Mouse (Mus musculus): Measurements from ENCODE around the gene Mageh1.
"Not testable (repeated sequence)": the region's sequence is repeated elsewhere in the genome, so short reads cannot be mapped to it uniquely, and the experiment has no call there.

Mageh1 gene

GRCm38 (mm10) chrX:153037087-153037971 is at the start of gene Mageh1:
Gene Mageh1, minus strand, starts transcription at chrX:153037575.
- peak; percentile 91 for DNase-seq

GRCm38 (mm10) chrX:153037972-153038744 is 783 bp upstream of the Mageh1 start:
- peak; percentile 2 for DNase-seq

- not testable (repeated sequence) for DNase-seq
Measured at GRCm38 (mm10) chrX:153031547-153031946, 5.8 kb downstream of the Mageh1 start.

- not testable (repeated sequence) for DNase-seq
Measured at GRCm38 (mm10) chrX:153025709-153026108, 11.7 kb downstream of the Mageh1 start.

GRCm38 (mm10) chrX:153025255-153025654 is 12.1 kb downstream of the Mageh1 start:
- not testable (repeated sequence) for DNase-seq

- no peak for DNase-seq
Measured at GRCm38 (mm10) chrX:153007685-153008047, 29.7 kb downstream of the Mageh1 start.

GRCm38 (mm10) chrX:153007021-153007684 is 30.2 kb downstream of the Mageh1 start:
- DNase-seq = peak; percentile 72

GRCm38 (mm10) chrX:153006387-153006841 is 31.0 kb downstream of the Mageh1 start, which contains the start of gene Usp51:
Gene Usp51, plus strand, starts transcription at chrX:153006469.
- peak; percentile 74 for DNase-seq

- DNase-seq = not testable (repeated sequence)
Measured at GRCm38 (mm10) chrX:152996105-152996504, 41.3 kb downstream of the Mageh1 start.

- not testable (repeated sequence) for DNase-seq
Measured at GRCm38 (mm10) chrX:152989852-152990251, 47.5 kb downstream of the Mageh1 start.
